ENCODE assay signal across 27 mouse cellular contexts in the genomic region with DNA sequence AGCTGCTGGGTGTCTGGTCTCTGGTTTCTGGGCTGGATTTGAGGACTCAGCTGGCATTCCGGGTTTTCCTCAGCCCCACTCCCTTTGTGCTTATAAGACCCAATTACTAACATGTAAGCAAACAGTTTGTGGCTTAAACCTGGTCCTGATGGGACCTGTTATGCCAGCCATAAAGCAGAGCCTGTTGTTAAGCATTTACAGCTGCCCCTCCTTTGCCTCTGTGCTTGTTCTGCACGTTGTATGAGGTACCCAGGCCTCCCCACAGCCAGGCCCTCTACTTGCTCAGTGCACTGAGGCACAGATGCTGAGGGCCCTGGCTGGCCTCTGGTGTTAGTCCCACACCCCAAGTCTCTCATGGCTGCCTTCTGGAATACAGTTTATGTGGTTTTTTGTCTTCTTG.
A peak's percentile ranks its signal among the peaks of the same experiment; 100 is the strongest.
DNase-seq lines count a peak whose midpoint lies in the region; ATAC-seq and TF ChIP-seq lines count a peak whose summit lies in the region.
"Had no signal": no experiment of that assay in that cellular context is flagged by ENCODE, and none has a peak within 500 bp of the region (broad histone marks: within the 10 kb centered on the region; RNA-seq: fewer than 3 reads in every experiment).

No protein-coding gene starts in this region.

- no peaks in the 10 kb centered on the region for H3K36me3 ChIP-seq in midbrain, embryonic 12.5 days
- H3K36me3 ChIP-seq in midbrain, embryonic 11.5 days (ENCODE audit: control insufficient read depth, insufficient read depth, low read length), result no peaks in the 10 kb centered on the region
- H3K36me3 ChIP-seq in embryonic facial prominence, embryonic 15.5 days, result no peaks in the 10 kb centered on the region
- H3K36me3 ChIP-seq in limb, embryonic 14.5 days (ENCODE audit: control insufficient read depth, insufficient read depth, low read length), result no peaks in the 10 kb centered on the region
- H3K36me3 ChIP-seq in stomach, postnatal 0 days (ENCODE audit: control insufficient read depth, insufficient read depth, low read length), result no peaks in the 10 kb centered on the region
- H3K36me3 ChIP-seq: forebrain, embryonic 10.5 days; heart, embryonic 12.5 days; liver, embryonic 15.5 days; midbrain, embryonic 13.5 days; neural tube, embryonic 13.5 days had no signal

- no peak overlapping the region for H3K4me2 ChIP-seq in midbrain, embryonic 12.5 days (replicated peaks)
- H3K4me2 ChIP-seq in midbrain, embryonic 11.5 days, result no peak overlapping the region
- H3K4me2 ChIP-seq in embryonic facial prominence, embryonic 15.5 days (replicated peaks), result no peak overlapping the region
- no peak overlapping the region for H3K4me2 ChIP-seq in limb, embryonic 14.5 days (replicated peaks; ENCODE audit: low read depth, low read length, severe bottlenecking)
- H3K4me2 ChIP-seq in stomach, postnatal 0 days (replicated peaks; ENCODE audit: low read depth), result no peak overlapping the region
- H3K4me2 ChIP-seq: heart, embryonic 12.5 days; hindbrain, embryonic 14.5 days; liver, embryonic 15.5 days; midbrain, embryonic 13.5 days; neural tube, embryonic 13.5 days had no signal

- 68% methylated on average over 2 of the region's 2 CpGs for WGBS in midbrain, embryonic 12.5 days
- WGBS in midbrain, embryonic 11.5 days, result 80% methylated on average over 2 of the region's 2 CpGs
- WGBS in embryonic facial prominence, embryonic 15.5 days, result 36% methylated on average over 2 of the region's 2 CpGs
- WGBS in limb, embryonic 14.5 days, result 12% methylated on average over 2 of the region's 2 CpGs
- 56% methylated on average over 2 of the region's 2 CpGs for WGBS in stomach, postnatal 0 days

- TF ChIP-seq EP300 in stomach, postnatal 0 days (optimal IDR thresholded peaks at IDR 0.05), result no peak

- no peak overlapping the region for H3K9ac ChIP-seq in midbrain, embryonic 12.5 days (replicated peaks)
- no peak overlapping the region for H3K9ac ChIP-seq in midbrain, embryonic 11.5 days (ENCODE audit: low read length)
- H3K9ac ChIP-seq in embryonic facial prominence, embryonic 15.5 days, result no peak overlapping the region
- H3K9ac ChIP-seq in limb, embryonic 14.5 days (ENCODE audit: low read depth, low read length, severe bottlenecking), result 0 out of 2 replicates have a peak overlapping the region, but pooled peaks have one; percentile 25
- H3K9ac ChIP-seq in stomach, postnatal 0 days (ENCODE audit: low read length), result no peak overlapping the region
- H3K9ac ChIP-seq: heart, embryonic 12.5 days; hindbrain, embryonic 14.5 days; liver, embryonic 15.5 days; midbrain, embryonic 13.5 days; neural tube, embryonic 13.5 days had no signal

- 0 out of 2 replicates have a peak, but pooled peaks have one; percentile 34 for ATAC-seq in midbrain, embryonic 12.5 days (ENCODE audit: low FRiP score, low read depth)
- no peak for ATAC-seq in midbrain, embryonic 11.5 days (ENCODE audit: low FRiP score)
- peak; percentile 50; the same call in 1 of the 2 replicates for ATAC-seq in embryonic facial prominence, embryonic 15.5 days (ENCODE audit: insufficient number of reproducible peaks, low FRiP score, low TSS enrichment, low read depth)
- no peak for ATAC-seq in limb, embryonic 14.5 days (ENCODE audit: low FRiP score, low read depth)
- no peak for ATAC-seq in stomach, postnatal 0 days (ENCODE audit: low FRiP score, low TSS enrichment)
- ATAC-seq in erythroblast, adult 5-6 weeks (replicated peaks; ENCODE audit: low FRiP score, poor library complexity, severe bottlenecking), result no peak
- ATAC-seq: CD4-positive, CD25-positive, alpha-beta regulatory T cell, adult 4 months; forebrain, embryonic 16.5 days; intestine, postnatal 0 days; midbrain, embryonic 13.5 days had no signal

- H3K9me3 ChIP-seq in midbrain, embryonic 12.5 days, result no peaks in the 10 kb centered on the region
- H3K9me3 ChIP-seq in midbrain, embryonic 11.5 days (ENCODE audit: control insufficient read depth, low read length), result no peaks in the 10 kb centered on the region
- H3K9me3 ChIP-seq in embryonic facial prominence, embryonic 15.5 days (replicated peaks), result no peaks in the 10 kb centered on the region
- no peaks in the 10 kb centered on the region for H3K9me3 ChIP-seq in limb, embryonic 14.5 days (ENCODE audit: control insufficient read depth, low read length)
- H3K9me3 ChIP-seq in stomach, postnatal 0 days (ENCODE audit: control insufficient read depth, low read length), result no peaks in the 10 kb centered on the region
- H3K9me3 ChIP-seq: forebrain, embryonic 10.5 days; heart, embryonic 12.5 days; liver, embryonic 15.5 days; midbrain, embryonic 13.5 days; neural tube, embryonic 13.5 days had no signal

- H3K4me3 ChIP-seq in midbrain, embryonic 12.5 days, result no peak overlapping the region
- H3K4me3 ChIP-seq in midbrain, embryonic 11.5 days (ENCODE audit: low read depth, low read length), result no peak overlapping the region
- no peak overlapping the region for H3K4me3 ChIP-seq in embryonic facial prominence, embryonic 15.5 days (replicated peaks)
- H3K4me3 ChIP-seq in limb, embryonic 14.5 days (replicated peaks; ENCODE audit: low read length), result no peak overlapping the region
- no peak overlapping the region for H3K4me3 ChIP-seq in stomach, postnatal 0 days (ENCODE audit: low read depth, low read length)
- H3K4me3 ChIP-seq: forebrain, embryonic 10.5 days; heart, embryonic 12.5 days; liver, embryonic 15.5 days; midbrain, embryonic 13.5 days; neural tube, embryonic 13.5 days had no signal

- DNase-seq in midbrain, embryonic 11.5 days (ENCODE audit: low spot score, missing footprints), result no peak
- DNase-seq in limb, embryonic 14.5 days (ENCODE audit: low spot score), result no peak
- DNase-seq in stomach, postnatal 0 days (ENCODE audit: low spot score), result no peak
- no peak for DNase-seq in thymus, postnatal 36 days
- DNase-seq in ovary, adult 18-20 months (ENCODE audit: low spot score), result no peak
- DNase-seq: adrenal gland, postnatal 14 days; cerebellum, adult 2 months; cerebellum, postnatal 25 days; gastrocnemius, postnatal 10 days; kidney, adult 9 months; kidney, postnatal 10 days; layer of hippocampus, postnatal 36 days; left cerebral cortex, postnatal 4 days; lung, postnatal 36 days; thymus, adult 18-20 months had no signal

- TF ChIP-seq POLR2A in limb, embryonic 14.5 days (IDR thresholded peaks at IDR 0.05; ENCODE audit: borderline replicate concordance, extremely low read depth, insufficient read depth, insufficient read length), result no peak

- no peak overlapping the region for H3K27ac ChIP-seq in midbrain, embryonic 12.5 days (replicated peaks)
- no peak overlapping the region for H3K27ac ChIP-seq in midbrain, embryonic 11.5 days (ENCODE audit: low read depth, low read length)
- H3K27ac ChIP-seq in embryonic facial prominence, embryonic 15.5 days (replicated peaks), result peak overlapping the region; percentile 88
- no peak overlapping the region for H3K27ac ChIP-seq in limb, embryonic 14.5 days (replicated peaks; ENCODE audit: low read depth, low read length)
- H3K27ac ChIP-seq in stomach, postnatal 0 days (replicated peaks), result peak overlapping the region; percentile 78
- H3K27ac ChIP-seq: forebrain, embryonic 10.5 days; hindbrain, embryonic 14.5 days; liver, embryonic 15.5 days; midbrain, embryonic 13.5 days; neural tube, embryonic 13.5 days had no signal

- no peak for TF ChIP-seq CTCF in stomach, postnatal 0 days (IDR thresholded peaks at IDR 0.05; ENCODE audit: low read depth)

- no peaks in the 10 kb centered on the region for H3K27me3 ChIP-seq in midbrain, embryonic 12.5 days
- no peaks in the 10 kb centered on the region for H3K27me3 ChIP-seq in midbrain, embryonic 11.5 days (ENCODE audit: control insufficient read depth, insufficient read depth, low read length)
- H3K27me3 ChIP-seq in embryonic facial prominence, embryonic 15.5 days, result no peaks in the 10 kb centered on the region
- no peaks in the 10 kb centered on the region for H3K27me3 ChIP-seq in limb, embryonic 14.5 days (ENCODE audit: control insufficient read depth, insufficient read depth, low read length)
- H3K27me3 ChIP-seq in stomach, postnatal 0 days (ENCODE audit: control insufficient read depth, insufficient read depth, low read length), result no peaks in the 10 kb centered on the region
- H3K27me3 ChIP-seq: heart, embryonic 12.5 days; liver, embryonic 15.5 days; midbrain, embryonic 13.5 days; neural tube, embryonic 13.5 days had no signal

- peaks cover 13% of the 10 kb centered on the region for H3K4me1 ChIP-seq in midbrain, embryonic 12.5 days
- no peaks in the 10 kb centered on the region; the same call in 1 of the 2 replicates for H3K4me1 ChIP-seq in midbrain, embryonic 11.5 days (ENCODE audit: control insufficient read depth, insufficient read depth, low read length)
- H3K4me1 ChIP-seq in embryonic facial prominence, embryonic 15.5 days, result peaks cover 68% of the 10 kb centered on the region
- H3K4me1 ChIP-seq in limb, embryonic 14.5 days (ENCODE audit: control insufficient read depth, insufficient read depth, low read length), result peaks cover 36% of the 10 kb centered on the region
- H3K4me1 ChIP-seq in stomach, postnatal 0 days (replicated peaks; ENCODE audit: control insufficient read depth, insufficient read depth), result peaks cover 4% of the 10 kb centered on the region; the same call in 1 of the 2 replicates
- H3K4me1 ChIP-seq: liver, embryonic 15.5 days; midbrain, embryonic 13.5 days; neural tube, embryonic 13.5 days had no signal

Comparison
In these comparisons a context has a peak if more than half of its experiments do, and no peak if none do; other contexts are left out.
1. ATAC-seq: peak in midbrain, embryonic 12.5 days (single experiment) and embryonic facial prominence, embryonic 15.5 days (single experiment); none in midbrain, embryonic 11.5 days (single experiment), limb, embryonic 14.5 days (single experiment), stomach, postnatal 0 days (single experiment) and erythroblast, adult 5-6 weeks (single experiment).
2. H3K27ac ChIP-seq: peak in embryonic facial prominence, embryonic 15.5 days (single experiment) and stomach, postnatal 0 days (single experiment); none in midbrain, embryonic 12.5 days (single experiment), midbrain, embryonic 11.5 days (single experiment) and limb, embryonic 14.5 days (single experiment).